In genomic region chr8:85220992-85221391, GRCm38 (mm10) we compare ENCODE assay signal across 12 mouse cellular contexts. TPM values are rescaled to one million over a fixed set of nuclear protein-coding genes. Genes with fewer than 3 reads are reported as not detected.
DNase-seq lines count a peak whose midpoint lies in the region; ATAC-seq and TF ChIP-seq lines count a peak whose summit lies in the region.
"Had no signal": no experiment of that assay in that cellular context is flagged by ENCODE, and none has a peak within 500 bp of the region (broad histone marks: within the 10 kb centered on the region; RNA-seq: fewer than 3 reads in every experiment).

No protein-coding gene starts in this region.

- peak overlapping the region; percentile 47 for H3K4me3 ChIP-seq in megakaryocyte, embryonic 14.5 days (replicated peaks)
- H3K4me3 ChIP-seq in heart, embryonic 10.5 days, result no peak overlapping the region
- H3K4me3 ChIP-seq in liver, adult 2 months (ENCODE audit: insufficient read depth, low read depth, low read length), result no peak overlapping the region
- H3K4me3 ChIP-seq in stomach, embryonic 16.5 days (replicated peaks; ENCODE audit: low read length), result no peak overlapping the region
- H3K4me3 ChIP-seq in forebrain, embryonic 13.5 days, result no peak overlapping the region
- H3K4me3 ChIP-seq: embryonic facial prominence, embryonic 12.5 days; layer of hippocampus, adult 2 months; neural tube, embryonic 12.5 days had no signal

- DNase-seq in heart, embryonic 10.5 days (ENCODE audit: low spot score), result peak; percentile 79
- peak; percentile 10 for DNase-seq in liver, adult 2 months (ENCODE audit: extremely low read depth, low read depth, low spot score)
- DNase-seq in cerebellum, adult 18-20 months, result no peak
- no peak for DNase-seq in spleen, adult 12 weeks (ENCODE audit: low spot score)

- H3K9me3 ChIP-seq in megakaryocyte, embryonic 14.5 days, result peaks cover 2% of the 10 kb centered on the region; the same call in 1 of the 2 replicates
- H3K9me3 ChIP-seq in heart, embryonic 10.5 days, result no peaks in the 10 kb centered on the region
- H3K9me3 ChIP-seq in stomach, embryonic 16.5 days (replicated peaks; ENCODE audit: control insufficient read depth, low read length), result no peaks in the 10 kb centered on the region
- H3K9me3 ChIP-seq in forebrain, embryonic 13.5 days (replicated peaks), result no peaks in the 10 kb centered on the region
- H3K9me3 ChIP-seq: embryonic facial prominence, embryonic 12.5 days; G1E; neural tube, embryonic 12.5 days had no signal

- H3K4me1 ChIP-seq in megakaryocyte, embryonic 14.5 days, result peaks cover 19% of the 10 kb centered on the region
- no peaks in the 10 kb centered on the region for H3K4me1 ChIP-seq in heart, embryonic 10.5 days
- H3K4me1 ChIP-seq in liver, adult 2 months (ENCODE audit: control insufficient read depth, insufficient read depth, low read length), result no peaks in the 10 kb centered on the region
- H3K4me1 ChIP-seq in stomach, embryonic 16.5 days (ENCODE audit: control insufficient read depth, insufficient read depth, low read length), result no peaks in the 10 kb centered on the region
- H3K4me1 ChIP-seq in forebrain, embryonic 13.5 days, result no peaks in the 10 kb centered on the region
- H3K4me1 ChIP-seq: embryonic facial prominence, embryonic 12.5 days; neural tube, embryonic 12.5 days had no signal

- no peak overlapping the region for H3K27ac ChIP-seq in heart, embryonic 10.5 days
- peak overlapping the region; percentile 61 for H3K27ac ChIP-seq in liver, adult 2 months (replicated peaks; ENCODE audit: insufficient read depth, low read depth, low read length)
- H3K27ac ChIP-seq in stomach, embryonic 16.5 days (ENCODE audit: low read length), result no peak overlapping the region
- no peak overlapping the region for H3K27ac ChIP-seq in forebrain, embryonic 13.5 days
- H3K27ac ChIP-seq: embryonic facial prominence, embryonic 12.5 days; layer of hippocampus, adult 2 months; neural tube, embryonic 12.5 days had no signal

- TF ChIP-seq CTCF in liver, adult 2 months (IDR thresholded peaks at IDR 0.05; ENCODE audit: low read depth, low read length), result no peak

- H3K9ac ChIP-seq in liver, adult 2 months (ENCODE audit: low read depth, low read length), result no peak overlapping the region
- no peak overlapping the region for H3K9ac ChIP-seq in stomach, embryonic 16.5 days (ENCODE audit: low read length)
- no peak overlapping the region for H3K9ac ChIP-seq in forebrain, embryonic 13.5 days
- H3K9ac ChIP-seq: embryonic facial prominence, embryonic 12.5 days; neural tube, embryonic 12.5 days had no signal

- H3K36me3 ChIP-seq in megakaryocyte, embryonic 14.5 days (replicated peaks; ENCODE audit: low read length), result no peaks in the 10 kb centered on the region
- no peaks in the 10 kb centered on the region for H3K36me3 ChIP-seq in heart, embryonic 10.5 days
- no peaks in the 10 kb centered on the region for H3K36me3 ChIP-seq in liver, adult 2 months (ENCODE audit: control insufficient read depth, insufficient read depth, low read length)
- H3K36me3 ChIP-seq in stomach, embryonic 16.5 days (ENCODE audit: control insufficient read depth, insufficient read depth, low read length), result no peaks in the 10 kb centered on the region
- H3K36me3 ChIP-seq in forebrain, embryonic 13.5 days (ENCODE audit: poor library complexity, severe bottlenecking), result no peaks in the 10 kb centered on the region
- H3K36me3 ChIP-seq: embryonic facial prominence, embryonic 12.5 days; G1E; neural tube, embryonic 12.5 days had no signal

- ATAC-seq in megakaryocyte, adult 5-6 weeks (ENCODE audit: poor library complexity, severe bottlenecking), result no peak
- peak; percentile 56 for ATAC-seq in stomach, embryonic 16.5 days (ENCODE audit: insufficient read depth, low FRiP score)
- ATAC-seq in forebrain, embryonic 13.5 days, result no peak

- WGBS in heart, embryonic 10.5 days, result 28% methylated on average over 6 of the region's 6 CpGs
- WGBS in liver, adult 2 months, result 50% methylated on average over 6 of the region's 6 CpGs
- whole genome bisulfite sequencing in stomach, embryonic 16.5 days, result 46% methylated on average over 6 of the region's 6 CpGs
- 58% methylated on average over 6 of the region's 6 CpGs for WGBS in forebrain, embryonic 13.5 days

- no peak overlapping the region for H3K4me2 ChIP-seq in stomach, embryonic 16.5 days (ENCODE audit: low read depth, low read length)
- no peak overlapping the region for H3K4me2 ChIP-seq in forebrain, embryonic 13.5 days
- H3K4me2 ChIP-seq: embryonic facial prominence, embryonic 12.5 days; neural tube, embryonic 12.5 days had no signal

- TF ChIP-seq POLR2A in liver, adult 2 months (IDR thresholded peaks at IDR 0.05; ENCODE audit: extremely low read depth, insufficient read depth, low read length), result no peak

- H3K27me3 ChIP-seq in megakaryocyte, embryonic 14.5 days (replicated peaks), result peaks cover 9% of the 10 kb centered on the region
- no peaks in the 10 kb centered on the region for H3K27me3 ChIP-seq in heart, embryonic 10.5 days (ENCODE audit: insufficient read depth, poor library complexity, severe bottlenecking)
- no peaks in the 10 kb centered on the region for H3K27me3 ChIP-seq in liver, adult 2 months (ENCODE audit: control insufficient read depth, insufficient read depth, low read length)
- H3K27me3 ChIP-seq in stomach, embryonic 16.5 days (ENCODE audit: control insufficient read depth, insufficient read depth, low read length), result no peaks in the 10 kb centered on the region
- no peaks in the 10 kb centered on the region for H3K27me3 ChIP-seq in forebrain, embryonic 13.5 days
- H3K27me3 ChIP-seq: embryonic facial prominence, embryonic 12.5 days; neural tube, embryonic 12.5 days had no signal

- H3K79me2 ChIP-seq in liver, adult 2 months (ENCODE audit: control insufficient read depth, insufficient read depth, low read length), result no peaks in the 10 kb centered on the region

RNA-seq across cellular contexts. Expression of gene Olfr371, which starts 4.8 kb away (rescaled TPM):
- polyA plus RNA-seq in megakaryocyte, embryonic 14.5 days (2012; ENCODE audit: insufficient read depth, low replicate concordance), result not detected in 2 replicates
- not detected in 2 replicates for total RNA-seq in megakaryocyte, adult 5-6 weeks (2015)
- total RNA-seq in megakaryocyte, adult 5-6 weeks (2017), result not detected in 2 replicates
- not detected in 2 replicates for polyA plus RNA-seq in heart, embryonic 10.5 days (2016; fragmentation: Nextera tagmentation; extraction: Ambion mirVana)
- not detected in 2 replicates for total RNA-seq in liver, adult 2 months (2014; rRNA removed)
- not detected in 2 replicates for polyA plus RNA-seq in liver, adult 2 months (2012; rRNA removed)
- polyA plus RNA-seq in stomach, embryonic 16.5 days (2015; fragmentation: Nextera tagmentation; extraction: Ambion mirVana), result not detected in 2 replicates
- polyA plus RNA-seq in forebrain, embryonic 13.5 days (2015; fragmentation: Nextera tagmentation; extraction: Ambion mirVana), result not detected in 2 replicates
- total RNA-seq: G1E; layer of hippocampus, adult 2 months had no signal
- polyA plus RNA-seq: embryonic facial prominence, embryonic 12.5 days; G1E; neural tube, embryonic 12.5 days had no signal

Comparison
In these comparisons a context has a peak if more than half of its experiments do, and no peak if none do; other contexts are left out.
1. DNase-seq: peak in heart, embryonic 10.5 days (single experiment) and liver, adult 2 months (single experiment); none in cerebellum, adult 18-20 months (0 of 2) and spleen, adult 12 weeks (single experiment).